Mouse (Mus musculus): ENCODE results near the gene Slc6a6. TPM values are rescaled to one million over a fixed set of nuclear protein-coding genes. Genes with fewer than 3 reads are reported as not detected.

The Slc6a6 gene
- total and polyA plus RNA-seq, 3 experiments = 54.6 to 90.0 TPM; not detected in 1

- DNase-seq (ENCODE audit: low read depth, low spot score) = no peak
- H3K36me3 ChIP-seq (ENCODE audit: control insufficient read depth in 1 of 2, insufficient read depth in 2 of 2, low read length in 2 of 2) = no peaks in the 10 kb centered on the region
- H3K9me3 ChIP-seq (replicated peaks; ENCODE audit: insufficient read depth, low read length) = no peaks in the 10 kb centered on the region
- no peak overlapping the region for H3K4me3 ChIP-seq (ENCODE audit: control insufficient read depth in 1 of 2, insufficient read depth in 1 of 2, low read depth in 2 of 2, low read length in 2 of 2)
- no peak overlapping the region for H3K27ac ChIP-seq (ENCODE audit: control insufficient read depth, low read depth, low read length)
- no peaks in the 10 kb centered on the region; a peak in 2 of 4 replicates for H3K27me3 ChIP-seq (ENCODE audit: control insufficient read depth in 1 of 2, insufficient read depth in 2 of 2, low read length in 2 of 2)
- no peak for TF ChIP-seq UBTF (IDR thresholded peaks at IDR 0.05; ENCODE audit: borderline replicate concordance, insufficient read depth, low read depth, low read length)
- no peak for TF ChIP-seq ZMIZ1 (IDR thresholded peaks at IDR 0.05; ENCODE audit: low read depth, low read length)
- TF ChIP-seq HCFC1 (IDR thresholded peaks at IDR 0.05; ENCODE audit: low read depth, low read length) = no peak
- no peak for TF ChIP-seq RAD21 (IDR thresholded peaks at IDR 0.05; ENCODE audit: low read depth, low read length)
- no peak for TF ChIP-seq POLR2AphosphoS2 (IDR thresholded peaks at IDR 0.05; ENCODE audit: low read length)
- TF ChIP-seq POLR2A (IDR thresholded peaks at IDR 0.05; ENCODE audit: control insufficient read depth in 1 of 2, insufficient read depth in 1 of 2, low read depth in 1 of 2, low read length in 2 of 2, poor library complexity in 1 of 2) = no peak
- TF ChIP-seq ZC3H11A (IDR thresholded peaks at IDR 0.05; ENCODE audit: low read depth, low read length) = no peak
- TF ChIP-seq CTCF (IDR thresholded peaks at IDR 0.05 in 2 of 3, conservative IDR thresholded peaks at IDR 0.05 in 1 of 3; ENCODE audit: control insufficient read depth in 1 of 3, insufficient read depth in 1 of 3, low read depth in 2 of 3, low read length in 3 of 3, poor library complexity in 1 of 3, severe bottlenecking in 1 of 3) = no peak
- TF ChIP-seq ELF1 (IDR thresholded peaks at IDR 0.05; ENCODE audit: low read depth, low read length) = no peak
- TF ChIP-seq MYB (IDR thresholded peaks at IDR 0.05; ENCODE audit: low read depth, low read length) = no peak
- no peak for TF ChIP-seq GABPA (IDR thresholded peaks at IDR 0.05; ENCODE audit: low read depth, low read length)
- no peak for TF ChIP-seq KAT2A (conservative IDR thresholded peaks at IDR 0.05; ENCODE audit: low read depth, low read length)
- H3K79me2 ChIP-seq (ENCODE audit: control insufficient read depth, insufficient read depth, low read length, poor library complexity) = no peaks in the 10 kb centered on the region
- H3K4me1 ChIP-seq (ENCODE audit: control insufficient read depth in 1 of 2, insufficient read depth in 2 of 2, low read length in 2 of 2) = no peaks in the 10 kb centered on the region
- H3K9ac ChIP-seq (ENCODE audit: control insufficient read depth, low read depth, low read length, poor library complexity, severe bottlenecking) = no peak overlapping the region
These were observed 101.2 kb downstream of the Slc6a6 start for GRCm38 (mm10) chr6:91785018-91785417.

GRCm38 (mm10) chr6:91788311-91788798 lies 104.5 kb downstream of the Slc6a6 start:
- 0 out of 4 replicates have a peak, but pooled peaks cover 0 to 1% of the 10 kb centered on the region in 2 experiments for H3K27me3 ChIP-seq (ENCODE audit: control insufficient read depth in 1 of 2, insufficient read depth in 2 of 2, low read length in 2 of 2)

More at GRCm38 (mm10) chr6:91788311-91788798, 104.5 kb downstream of the Slc6a6 start:
- no peak for DNase-seq (ENCODE audit: low read depth, low spot score)
- H3K27ac ChIP-seq (ENCODE audit: control insufficient read depth, low read depth, low read length) = no peak overlapping the region
- no peak overlapping the region for H3K9ac ChIP-seq (ENCODE audit: control insufficient read depth, low read depth, low read length, poor library complexity, severe bottlenecking)
- TF ChIP-seq MYC (IDR thresholded peaks at IDR 0.05; ENCODE audit: low read depth, low read length) (no peak), EP300 (IDR thresholded peaks at IDR 0.05; ENCODE audit: low read depth in 1 of 2, low read length in 2 of 2) (no peak), POLR2AphosphoS2 (IDR thresholded peaks at IDR 0.05; ENCODE audit: low read length) (no peak), ETS1 (IDR thresholded peaks at IDR 0.05; ENCODE audit: low read depth, low read length) (no peak), TCF12 (IDR thresholded peaks at IDR 0.05; ENCODE audit: low read depth, low read length) (no peak), NRF1 (IDR thresholded peaks at IDR 0.05; ENCODE audit: insufficient read depth, low read depth, low read length, poor library complexity, severe bottlenecking) (no peak), TBP (IDR thresholded peaks at IDR 0.05; ENCODE audit: low read depth, low read length) (no peak), E2F4 (IDR thresholded peaks at IDR 0.05; ENCODE audit: borderline replicate concordance, low read depth, low read length) (no peak), SMC3 (IDR thresholded peaks at IDR 0.05; ENCODE audit: low read depth, low read length) (no peak), MAZ (IDR thresholded peaks at IDR 0.05; ENCODE audit: low read depth, low read length) (no peak)
- H3K36me3 ChIP-seq (ENCODE audit: control insufficient read depth in 1 of 2, insufficient read depth in 2 of 2, low read length in 2 of 2) = no peaks in the 10 kb centered on the region
- H3K79me2 ChIP-seq (ENCODE audit: control insufficient read depth, insufficient read depth, low read length, poor library complexity) = no peaks in the 10 kb centered on the region
- H3K9me3 ChIP-seq (replicated peaks; ENCODE audit: insufficient read depth, low read length) = no peaks in the 10 kb centered on the region
- no peak overlapping the region for H3K4me3 ChIP-seq (ENCODE audit: control insufficient read depth in 1 of 2, insufficient read depth in 1 of 2, low read depth in 2 of 2, low read length in 2 of 2)
- no peaks in the 10 kb centered on the region for H3K4me1 ChIP-seq (ENCODE audit: control insufficient read depth in 1 of 2, insufficient read depth in 2 of 2, low read length in 2 of 2)
